Mouse (Mus musculus) olfactory bulb, adult 2 months (tissue): Measurements from ENCODE around the gene Gm3285.

Source experiments
- CTCF ChIP-seq: fragments of 200-500 bp; IDR thresholded peaks from 2 replicates; pipeline ENCODE4 v1.5.1; 2012; ENCODE audit warnings: low read depth, mild to moderate bottlenecking, low read length, moderate library complexity; ENCODE audit not compliant: insufficient read depth
- POLR2A ChIP-seq: fragments of 200-500 bp; IDR thresholded peaks from 2 replicates; pipeline ENCODE4 v1.6.1; 2012; ENCODE audit warnings: mild to moderate bottlenecking, low read depth, low read length, moderate library complexity; ENCODE audit not compliant: insufficient read depth

GRCm38 (mm10) chr10:77864762-77865143 lies 3.0 kb downstream of the Gm3285 start:
- TF ChIP-seq POLR2A (no peak), CTCF (no peak)
